Mouse (Mus musculus): ENCODE data around the gene Mthfsd.

Mthfsd gene

DNA sequence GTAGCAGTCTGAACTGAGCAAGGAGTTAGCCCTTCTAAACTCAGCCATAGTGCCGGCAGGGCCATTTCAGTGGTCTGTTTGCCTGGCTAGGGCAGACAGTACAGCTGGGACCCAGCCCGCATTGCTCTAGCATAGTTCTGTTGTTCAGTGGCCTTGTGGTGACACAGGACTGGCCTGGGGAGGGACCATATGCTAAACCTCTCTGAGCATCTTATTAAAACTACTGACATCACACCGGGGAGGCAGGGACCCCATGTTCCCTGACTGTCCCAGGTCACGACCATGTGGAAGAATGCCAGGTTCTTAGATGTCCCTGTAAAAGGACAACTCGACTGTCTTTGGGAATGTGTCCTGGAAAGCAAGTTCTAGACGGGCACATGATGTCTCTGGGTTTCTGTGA, 16.1 kb downstream of the Mthfsd start:
- in situ Hi-C loops (cut with MboI; ENCODE audit: low sequenced_read_pairs): loop anchor here (5.0 kb wide), 1 partner anchor 275 kb away; no protein-coding TSS in a partner anchor

DNA sequence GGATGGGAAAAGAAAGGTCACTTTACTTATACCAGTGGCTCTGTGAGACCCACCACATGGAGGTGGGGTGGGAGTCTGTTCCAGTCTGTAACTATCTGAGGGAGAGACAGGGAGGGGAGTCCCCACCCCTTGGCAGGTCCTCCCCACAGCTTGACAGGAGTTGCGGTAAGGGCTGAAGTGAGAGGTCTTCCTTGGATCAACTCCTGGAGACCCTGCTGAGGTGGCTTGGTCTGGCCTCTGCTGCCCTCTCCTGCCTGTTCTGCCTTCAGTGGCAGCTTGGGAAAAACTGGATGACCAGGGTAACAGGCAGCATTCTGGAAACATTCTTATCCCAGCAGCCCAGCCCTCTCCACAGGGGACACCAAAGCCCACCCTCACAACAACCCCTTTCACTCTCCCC, 17.5 kb downstream of the Mthfsd start:
- in situ Hi-C loops (cut with MboI; ENCODE audit: low sequenced_read_pairs): loop anchor here (5.0 kb wide), 1 partner anchor 273 kb away; no protein-coding TSS in a partner anchor

DNA sequence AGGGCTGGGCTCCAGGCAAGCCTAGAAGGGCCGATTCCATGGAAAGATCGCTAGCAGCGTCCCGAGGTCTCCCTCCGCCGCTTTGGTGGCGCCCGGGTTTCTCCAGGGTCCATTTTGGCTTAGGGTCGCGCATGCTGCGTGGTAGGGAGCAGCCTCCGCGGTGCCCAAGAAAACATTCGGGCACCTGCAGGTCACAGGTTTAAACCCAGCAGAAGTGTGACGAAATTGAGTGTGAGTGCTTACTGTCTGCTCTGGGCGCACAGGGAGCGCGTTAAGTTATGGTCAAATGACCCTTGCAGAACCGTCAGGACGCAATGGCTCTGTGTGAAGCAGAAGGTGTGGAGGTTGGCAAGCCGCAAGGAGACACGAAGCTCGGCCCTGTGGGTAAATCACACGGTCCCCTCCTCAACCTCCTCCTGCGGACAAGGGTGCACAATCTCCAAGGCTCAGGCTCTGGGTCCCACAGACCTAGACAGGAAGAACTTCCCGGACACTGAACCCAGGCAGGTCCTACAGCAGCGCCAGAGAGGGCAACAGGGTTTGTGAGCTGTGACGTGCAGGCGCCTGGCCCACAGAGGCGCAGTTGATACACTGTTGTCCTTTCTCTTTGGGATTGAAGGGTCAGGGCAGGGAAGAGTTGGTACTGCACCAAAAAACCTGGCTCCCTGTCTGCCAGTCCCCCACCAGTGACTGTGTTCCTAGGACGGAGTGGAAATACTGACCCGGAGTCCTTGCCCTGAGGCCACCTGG, 18.4 kb downstream of the Mthfsd start:
- in situ Hi-C loops (cut with MboI; ENCODE audit: low sequenced_read_pairs): loop anchor here (5.0 to 10.0 kb wide), 2 partner anchors 273 to 415 kb away; no protein-coding TSS in a partner anchor

DNA sequence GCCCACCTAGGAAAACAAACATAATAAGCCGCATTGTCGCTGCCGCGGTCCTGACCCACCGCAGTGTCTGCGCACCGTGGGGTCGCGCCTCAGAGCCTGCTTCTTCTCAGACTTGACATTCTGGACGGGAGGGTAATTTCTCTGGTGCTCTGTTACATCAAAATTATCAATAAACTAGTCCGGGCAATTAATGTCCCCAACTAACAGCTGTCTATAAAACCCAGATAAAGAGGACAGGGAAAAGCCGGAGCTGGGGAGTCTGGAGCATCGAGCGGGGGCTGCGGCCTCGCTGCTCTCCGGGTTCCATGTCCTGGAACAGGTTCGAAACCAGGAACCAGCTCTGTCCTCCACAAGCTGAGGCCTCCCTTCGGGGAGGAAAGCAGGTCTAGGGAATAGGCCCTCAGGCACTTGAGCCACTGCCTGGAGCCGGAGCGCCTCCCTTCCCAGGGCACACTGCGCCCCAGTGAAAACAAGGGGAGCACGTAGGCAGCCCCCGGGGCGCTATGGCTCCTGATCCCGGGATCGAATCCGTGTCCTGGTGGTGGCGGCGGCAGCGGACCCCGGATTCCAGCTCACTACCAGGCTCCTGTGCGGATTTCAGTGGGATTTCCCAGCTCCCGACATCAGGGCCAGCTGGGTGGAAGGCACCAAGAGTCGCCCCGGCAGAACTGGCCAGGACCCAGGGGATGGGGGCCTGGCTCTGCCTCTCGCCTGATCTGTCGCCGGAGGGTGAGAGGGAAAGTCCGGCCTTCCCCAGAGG, 19.1 kb downstream of the Mthfsd start:
- in situ Hi-C loops (cut with MboI; ENCODE audit: low sequenced_read_pairs): loop anchor here (10.0 kb wide), 1 partner anchor 414 kb away; no protein-coding TSS in a partner anchor

- in situ Hi-C loops (cut with MboI; ENCODE audit: low sequenced_read_pairs): loop anchor here (10.0 kb wide), 1 partner anchor 413 kb away; no protein-coding TSS in a partner anchor
Measured at GRCm38 (mm10) chr8:121088281-121088680, 19.9 kb downstream of the Mthfsd start.

DNA sequence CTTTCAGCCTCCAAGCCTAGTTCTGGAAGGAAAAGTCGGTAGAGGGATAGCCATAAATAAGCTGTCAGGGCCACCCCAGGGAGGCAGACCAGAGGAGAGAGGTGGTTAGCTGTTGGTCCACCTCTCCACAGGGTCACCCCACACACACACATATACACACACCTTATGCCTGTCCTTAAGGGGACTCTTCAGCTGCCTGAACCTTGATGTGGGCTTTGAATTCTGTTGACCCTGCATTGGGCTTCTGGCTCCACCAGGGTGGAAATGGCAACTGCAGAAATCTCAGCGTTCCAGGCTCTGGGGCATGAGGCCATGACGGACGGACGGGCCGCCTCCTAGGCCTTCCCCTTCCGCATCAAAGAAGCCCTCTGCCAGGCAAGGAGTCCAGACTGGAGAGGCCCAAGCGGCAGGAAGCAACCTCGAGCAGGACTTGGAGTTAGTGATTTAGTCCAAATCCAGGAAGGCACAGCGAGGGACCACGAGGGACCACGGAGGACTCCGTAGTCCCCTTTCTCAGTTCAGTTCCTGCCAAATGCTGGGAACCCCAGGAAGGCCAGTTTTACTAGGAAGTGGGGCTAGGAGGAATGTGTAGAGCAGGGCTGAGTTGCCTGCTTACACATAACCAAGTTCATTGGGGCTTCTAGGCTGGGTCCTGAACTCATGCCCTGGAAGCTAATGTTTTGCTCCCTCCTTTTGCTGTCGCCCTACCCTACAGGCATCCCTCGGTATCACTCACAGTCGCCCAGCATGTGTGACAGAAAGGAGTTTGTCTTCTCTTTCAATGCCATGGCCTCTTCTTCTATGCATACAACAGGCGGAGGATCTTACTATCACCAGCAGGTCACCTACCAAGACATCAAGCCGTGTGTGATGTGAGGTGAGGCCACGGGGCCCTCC, 21.9 kb downstream of the Mthfsd start:
- in situ Hi-C loops (cut with MboI; ENCODE audit: low sequenced_read_pairs): loop anchor here (10.0 kb wide), 1 partner anchor 411 kb away; no protein-coding TSS in a partner anchor

DNA sequence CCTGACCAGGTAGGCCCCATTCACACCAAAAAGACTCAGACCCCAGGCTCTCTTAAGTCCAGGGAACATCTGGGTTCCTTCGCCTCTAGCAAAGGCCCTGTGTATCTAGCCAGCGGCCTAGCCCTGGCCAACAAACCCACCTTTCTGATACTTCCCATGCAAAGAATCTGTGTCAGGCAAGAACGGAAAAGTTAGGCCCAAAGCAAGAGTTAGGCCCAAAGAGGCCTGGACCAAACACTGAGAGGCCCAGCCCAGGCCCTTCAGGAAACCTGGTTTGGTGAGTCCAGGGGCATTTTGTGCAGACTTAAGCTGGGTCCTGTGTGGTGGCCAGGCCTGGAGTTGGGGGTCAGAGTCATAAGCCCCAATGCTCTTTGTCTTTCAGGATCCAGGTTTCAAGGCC, 22.6 kb downstream of the Mthfsd start:
- in situ Hi-C loops (cut with MboI; ENCODE audit: low sequenced_read_pairs): loop anchor here (10.0 kb wide), 1 partner anchor 411 kb away; no protein-coding TSS in a partner anchor

- in situ Hi-C loops (cut with MboI; ENCODE audit: low sequenced_read_pairs): loop anchor here (10.0 kb wide), 1 partner anchor 410 kb away; no protein-coding TSS in a partner anchor
Measured at GRCm38 (mm10) chr8:121085011-121085410, 23.2 kb downstream of the Mthfsd start.

GRCm38 (mm10) chr8:121084210-121084951, 23.8 kb downstream of the Mthfsd start, which contains the start of gene Foxf1:
Foxf1 (plus strand) TSS chr8:121084386.
- in situ Hi-C loops (cut with MboI; ENCODE audit: low sequenced_read_pairs): loop anchor here (10.0 kb wide), 1 partner anchor 410 kb away; no protein-coding TSS in a partner anchor

- in situ Hi-C loops (cut with MboI; ENCODE audit: low sequenced_read_pairs): loop anchor here (10.0 kb wide), 1 partner anchor 409 kb away; no protein-coding TSS in a partner anchor
Measured at GRCm38 (mm10) chr8:121083936-121084209, 24.3 kb downstream of the Mthfsd start.

- in situ Hi-C loops (cut with MboI; ENCODE audit: low sequenced_read_pairs): loop anchor here (10.0 kb wide), 1 partner anchor 409 kb away; no protein-coding TSS in a partner anchor
Measured at GRCm38 (mm10) chr8:121083093-121083935, 24.9 kb downstream of the Mthfsd start.

- in situ Hi-C loops (cut with MboI; ENCODE audit: low sequenced_read_pairs): loop anchor here (10.0 kb wide), 1 partner anchor 408 kb away; no protein-coding TSS in a partner anchor
Measured at GRCm38 (mm10) chr8:121082218-121083092, 25.7 kb downstream of the Mthfsd start.

DNA sequence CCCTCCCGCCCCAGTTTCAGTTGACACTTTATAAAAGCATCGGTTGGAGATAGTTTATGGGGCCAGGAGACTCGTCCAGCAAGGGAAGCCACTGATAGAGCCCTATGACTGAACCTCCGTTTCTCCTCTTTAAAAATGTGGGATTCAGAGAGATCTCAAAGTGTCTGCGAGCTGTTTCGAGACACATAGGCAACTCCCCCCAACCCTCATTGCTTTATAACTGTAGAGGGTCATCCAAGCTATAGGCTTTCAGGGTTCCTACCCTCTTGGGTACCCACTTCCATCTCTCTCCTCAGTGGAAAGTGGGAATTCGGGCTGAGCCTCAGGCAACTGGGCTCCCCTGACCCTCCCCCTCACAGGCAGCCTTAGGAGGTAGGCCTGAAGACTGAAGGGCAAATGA, 26.8 kb downstream of the Mthfsd start:
- in situ Hi-C loops (cut with MboI; ENCODE audit: low sequenced_read_pairs): loop anchor here (10.0 kb wide), 1 partner anchor 407 kb away; no protein-coding TSS in a partner anchor

- in situ Hi-C loops (cut with MboI; ENCODE audit: low sequenced_read_pairs): loop anchor here (10.0 kb wide), 1 partner anchor 406 kb away; no protein-coding TSS in a partner anchor
Measured at GRCm38 (mm10) chr8:121080361-121081090, 27.7 kb downstream of the Mthfsd start.

DNA sequence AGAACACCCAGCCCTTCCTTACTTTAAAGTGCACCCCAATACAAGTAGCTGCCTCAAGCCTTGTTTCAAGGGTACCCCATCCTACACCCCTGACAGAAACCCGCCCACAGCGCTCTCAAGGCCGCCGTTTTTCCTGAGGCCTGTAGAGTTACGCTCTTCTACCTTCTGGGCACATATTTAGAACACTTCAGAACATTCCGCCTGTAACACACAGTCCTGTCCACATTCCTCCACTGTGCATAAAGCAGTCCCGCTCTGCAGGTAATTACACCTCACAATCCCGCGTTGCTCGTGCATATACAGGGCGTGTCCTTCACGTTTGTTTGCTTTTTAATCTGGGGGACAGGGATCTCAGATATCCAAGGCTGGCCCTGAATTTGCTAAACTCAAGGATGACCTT, 28.2 kb downstream of the Mthfsd start:
- in situ Hi-C loops (cut with MboI; ENCODE audit: low sequenced_read_pairs): loop anchor here (10.0 kb wide), 1 partner anchor 405 kb away; no protein-coding TSS in a partner anchor

GRCm38 (mm10) chr8:121079201-121079600, 29.0 kb downstream of the Mthfsd start:
- in situ Hi-C loops (cut with MboI; ENCODE audit: low sequenced_read_pairs): no loop called here

DNA sequence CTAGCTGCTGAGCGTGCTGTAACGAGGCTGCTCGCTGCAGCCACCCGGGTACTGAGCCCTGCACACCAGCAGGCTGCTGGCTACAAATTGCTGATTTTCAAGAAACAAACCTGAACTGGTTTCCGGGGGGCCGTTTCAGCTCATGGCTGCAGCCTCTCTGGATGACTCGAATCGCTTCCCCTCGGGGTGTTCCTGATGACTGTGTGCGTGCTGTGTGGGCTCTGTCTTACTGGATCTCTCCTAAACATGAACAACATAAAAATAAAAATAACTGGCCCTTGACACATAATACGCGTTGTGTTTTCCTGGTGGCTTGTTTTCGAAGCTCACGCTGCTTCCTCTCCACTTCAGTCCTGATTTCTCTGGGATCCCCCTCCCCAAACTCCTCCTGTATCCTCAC, 29.5 kb downstream of the Mthfsd start:
- in situ Hi-C loops (cut with MboI; ENCODE audit: low sequenced_read_pairs): no loop called here

All from CH12F3 (cell line).